Mouse (Mus musculus) forebrain, embryonic 15.5 days (tissue): ENCODE measurements around the gene Spata5. TPM values are rescaled to one million over a fixed set of nuclear protein-coding genes. Genes with fewer than 3 reads are reported as not detected.

Source experiments
- ATAC-seq: fragments of 200-750 bp; cut with Nextera tagmentation; replicated peaks from 2 replicates; pipeline ENCODE4 v1.8.0; 2017; ENCODE audit warnings: mild to moderate bottlenecking, moderate TSS enrichment, moderate library complexity
- H3K27ac ChIP-seq: fragments of 300-500 bp; sonication (generic); replicated peaks from 2 replicates; pipeline ENCODE4 v1.5.1; 2015; ENCODE audit warnings: mild to moderate bottlenecking, inconsistent platforms
- H3K27me3 ChIP-seq: fragments of 300-500 bp; sonication (generic); 2 replicates; pipeline ENCODE4 v1.6.1; 2015; ENCODE audit warnings: inconsistent platforms
- H3K36me3 ChIP-seq: fragments of 300-500 bp; sonication (generic); 2 replicates; pipeline ENCODE4 v1.6.1; 2015; ENCODE audit warnings: mild to moderate bottlenecking, inconsistent platforms
- H3K4me1 ChIP-seq: fragments of 300-500 bp; sonication (generic); 2 replicates; pipeline ENCODE4 v1.6.1; 2015; ENCODE audit warnings: inconsistent platforms
- H3K4me2 ChIP-seq: fragments of 300-500 bp; sonication (generic); replicated peaks from 2 replicates; pipeline ENCODE4 v1.6.1; 2015; ENCODE audit warnings: mild to moderate bottlenecking, inconsistent platforms
- H3K4me3 ChIP-seq: fragments of 300-500 bp; sonication (generic); 2 replicates; pipeline ENCODE4 v1.5.1; 2015; ENCODE audit warnings: mild to moderate bottlenecking, inconsistent platforms
- H3K9ac ChIP-seq: fragments of 300-500 bp; sonication (generic); replicated peaks from 2 replicates; pipeline ENCODE4 v1.6.1; 2015; ENCODE audit warnings: mild to moderate bottlenecking, inconsistent platforms
- H3K9me3 ChIP-seq: fragments of 300-500 bp; sonication (generic); 2 replicates; pipeline ENCODE4 v1.6.1; 2016; ENCODE audit warnings: inconsistent platforms
- WGBS: fragments of 180-500 bp; shearing (Covaris S2); methylation state at CpG from one replicate; pipeline ENCODE4 v1.1.7; 2015; ENCODE audit warnings: mixed read lengths; 5-methylcytosine and 5-hydroxymethylcytosine counted together
- polyA plus RNA-seq: library from polyadenylated mRNA; unstranded; fragments of >200 nt; fragmentation: Nextera tagmentation; extraction: Ambion mirVana; gene quantifications from 2 replicates; pipeline ENCODE4 v1.2.1, GENCODE M21; 2015

The Spata5 gene
- polyA plus RNA-seq, 1 experiment from 2014 or later = 34.7 TPM

DNA sequence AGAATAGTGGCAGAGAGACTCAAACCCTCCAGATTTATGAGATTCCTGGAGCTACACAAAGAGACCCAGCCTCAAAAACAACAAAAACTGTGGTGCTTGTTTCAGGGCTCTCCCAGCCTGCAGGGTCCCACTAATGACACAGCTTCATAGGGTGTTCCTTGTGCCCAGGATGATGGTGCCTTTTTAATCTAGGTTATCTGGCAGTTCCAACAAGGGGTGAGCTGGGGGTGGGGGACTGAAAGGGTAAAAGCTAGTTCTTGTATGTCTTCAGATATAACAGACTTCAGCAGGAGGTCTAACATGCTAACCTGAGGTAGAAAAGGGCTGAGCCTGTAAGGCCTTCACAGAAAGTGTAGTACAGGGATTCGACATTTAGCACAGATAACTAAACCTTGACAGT lies 149.1 kb downstream of the Spata5 start:
- ATAC-seq = no peak
- Histone ChIP-seq H3K4me1 (peaks cover 15% of the 10 kb centered on the region), H3K27ac (0 out of 2 replicates have a peak overlapping the region, but pooled peaks have one; percentile 1), H3K27me3 (no peaks in the 10 kb centered on the region), H3K4me3 (no peak overlapping the region), H3K9ac (no peak overlapping the region), H3K4me2 (no peak overlapping the region), H3K9me3 (no peaks in the 10 kb centered on the region), H3K36me3 (no peaks in the 10 kb centered on the region)
- WGBS = 53% methylated on average over 1 of the region's 1 CpGs

DNA sequence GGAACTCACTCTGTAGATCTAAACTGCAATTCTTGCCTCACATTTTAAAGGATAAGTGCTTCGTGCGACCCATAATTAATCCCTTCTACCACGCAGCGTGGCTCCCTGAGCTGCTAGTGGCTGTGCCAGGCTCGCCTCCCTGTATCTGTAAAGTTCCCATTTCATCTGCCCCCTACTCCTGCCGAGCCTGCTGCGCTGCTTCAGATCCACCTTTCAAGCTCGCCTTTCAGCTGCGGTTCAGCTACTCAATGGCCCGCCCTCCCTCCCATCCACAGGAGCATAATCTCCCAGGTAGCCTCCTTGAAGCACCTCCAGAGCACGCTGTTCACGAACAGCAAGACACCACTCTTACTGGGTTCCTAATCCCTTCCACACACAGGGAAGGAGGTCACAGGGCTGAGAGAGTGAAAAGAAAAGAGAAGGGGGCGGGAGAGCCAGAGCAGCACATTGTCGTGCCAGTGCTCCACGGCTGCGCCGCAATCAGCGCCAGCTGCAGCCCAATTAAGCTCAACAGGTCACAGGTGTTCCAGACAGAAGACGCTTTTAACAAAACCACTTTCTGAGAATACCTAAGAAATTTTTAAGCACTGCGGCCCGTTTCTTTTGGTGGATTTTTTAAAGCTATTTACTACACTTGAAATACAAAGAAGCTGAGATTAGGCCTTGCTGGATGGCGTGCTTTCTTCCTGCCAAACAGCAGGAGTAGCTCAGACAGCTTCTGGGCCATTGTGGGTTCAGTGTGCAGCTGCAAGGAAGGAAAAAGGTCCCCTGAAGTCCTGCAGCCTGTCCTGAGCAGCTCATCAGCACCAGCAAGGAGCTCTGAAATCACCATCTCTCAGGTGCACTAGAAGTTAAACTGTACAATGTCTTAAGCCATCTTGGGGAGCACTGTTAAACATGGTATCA lies 150.2 kb downstream of the Spata5 start:
- no peak overlapping the region for H3K4me3 ChIP-seq
- ATAC-seq = peak; percentile 93
- no peaks in the 10 kb centered on the region for H3K9me3 ChIP-seq
- H3K4me1 ChIP-seq = peaks cover 15% of the 10 kb centered on the region
- H3K9ac ChIP-seq = no peak overlapping the region
- no peaks in the 10 kb centered on the region for H3K36me3 ChIP-seq
- H3K27ac ChIP-seq = peak overlapping the region; percentile 58
- no peaks in the 10 kb centered on the region for H3K27me3 ChIP-seq
- 6% methylated on average over 22 of the region's 22 CpGs for WGBS
- peak overlapping the region; percentile 26 for H3K4me2 ChIP-seq

DNA sequence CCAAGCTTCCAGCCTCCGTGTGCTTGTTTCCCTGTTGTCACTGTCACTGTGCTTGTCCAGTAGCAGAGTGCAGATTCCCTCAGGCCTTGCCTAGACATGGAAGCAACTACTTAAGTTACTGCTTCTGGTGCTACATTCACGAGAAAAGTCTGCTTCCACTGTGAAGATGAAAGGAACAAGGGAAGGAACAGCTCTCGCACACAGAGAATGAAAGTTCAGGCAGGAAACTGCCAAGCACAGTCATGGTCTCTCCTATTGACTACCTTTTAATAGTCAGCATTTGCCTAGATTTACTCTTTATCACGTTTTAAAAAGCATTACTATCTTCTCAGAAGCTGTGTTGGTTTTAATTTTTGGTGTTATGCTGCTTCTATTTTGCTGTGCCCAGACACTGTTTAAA lies 151.9 kb downstream of the Spata5 start:
- H3K9ac ChIP-seq = no peak overlapping the region

DNA sequence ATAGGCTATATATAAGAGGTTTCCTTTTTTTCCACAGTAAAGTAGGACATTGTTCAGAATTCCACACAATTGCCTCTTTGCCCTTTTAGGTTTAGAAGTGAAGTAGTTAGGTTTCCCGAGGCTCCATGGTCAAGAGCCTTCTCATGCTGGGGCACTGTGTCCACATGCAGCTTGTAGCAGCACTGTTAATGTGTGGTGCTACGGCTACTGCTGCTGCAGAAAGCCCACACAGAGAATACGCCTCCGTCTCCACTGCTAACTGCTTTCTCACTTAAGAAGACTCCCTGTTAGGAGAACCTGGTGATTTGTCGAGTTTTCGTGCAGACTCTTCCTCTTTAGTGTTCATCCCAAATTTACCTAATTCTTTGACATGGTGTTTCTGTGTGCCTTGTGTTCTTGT lies 152.4 kb downstream of the Spata5 start:
- no peak overlapping the region for H3K4me2 ChIP-seq
- H3K27me3 ChIP-seq = no peaks in the 10 kb centered on the region
- WGBS = 48% methylated on average over 6 of the region's 6 CpGs
- H3K9me3 ChIP-seq = no peaks in the 10 kb centered on the region
- no peak for ATAC-seq
- H3K27ac ChIP-seq = no peak overlapping the region
- H3K9ac ChIP-seq = no peak overlapping the region
- H3K4me1 ChIP-seq = peaks cover 15% of the 10 kb centered on the region
- H3K4me3 ChIP-seq = no peak overlapping the region
- H3K36me3 ChIP-seq = no peaks in the 10 kb centered on the region

More for the DNA sequence above, 151.9 kb downstream of the Spata5 start:
- H3K27ac ChIP-seq = no peak overlapping the region
- H3K4me2 ChIP-seq = no peak overlapping the region
- H3K9me3 ChIP-seq = no peaks in the 10 kb centered on the region
- ATAC-seq = no peak
- H3K27me3 ChIP-seq = no peaks in the 10 kb centered on the region
- no peak overlapping the region for H3K4me3 ChIP-seq
- H3K4me1 ChIP-seq = peaks cover 15% of the 10 kb centered on the region
- H3K36me3 ChIP-seq = no peaks in the 10 kb centered on the region
- 38% methylated on average over 4 of the region's 4 CpGs for WGBS

DNA sequence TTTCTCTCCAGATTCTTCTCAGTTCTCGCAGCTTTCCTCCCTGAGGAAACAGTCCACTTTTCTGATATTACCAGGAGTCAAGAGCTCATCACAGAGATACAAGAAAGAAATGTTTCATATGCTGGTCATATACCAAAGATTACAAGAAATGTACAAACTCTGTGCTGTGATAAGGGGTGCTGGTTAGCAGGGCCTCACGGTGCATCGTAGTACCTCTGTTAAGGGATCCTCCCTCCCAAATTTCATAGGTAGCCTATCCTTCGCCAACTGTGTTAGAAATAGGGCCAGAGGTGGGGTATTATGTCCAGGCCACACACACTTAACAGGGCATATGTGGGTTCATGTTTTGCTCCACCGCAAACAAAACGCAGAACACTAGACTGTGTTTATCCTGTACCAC lies 157.1 kb downstream of the Spata5 start:
- Histone ChIP-seq H3K4me1 (no peaks in the 10 kb centered on the region), H3K9ac (no peak overlapping the region), H3K4me2 (no peak overlapping the region), H3K4me3 (no peak overlapping the region), H3K27ac (no peak overlapping the region), H3K36me3 (peaks cover 14% of the 10 kb centered on the region), H3K9me3 (no peaks in the 10 kb centered on the region), H3K27me3 (no peaks in the 10 kb centered on the region)
- 98% methylated on average over 6 of the region's 6 CpGs for WGBS
- ATAC-seq = no peak

DNA sequence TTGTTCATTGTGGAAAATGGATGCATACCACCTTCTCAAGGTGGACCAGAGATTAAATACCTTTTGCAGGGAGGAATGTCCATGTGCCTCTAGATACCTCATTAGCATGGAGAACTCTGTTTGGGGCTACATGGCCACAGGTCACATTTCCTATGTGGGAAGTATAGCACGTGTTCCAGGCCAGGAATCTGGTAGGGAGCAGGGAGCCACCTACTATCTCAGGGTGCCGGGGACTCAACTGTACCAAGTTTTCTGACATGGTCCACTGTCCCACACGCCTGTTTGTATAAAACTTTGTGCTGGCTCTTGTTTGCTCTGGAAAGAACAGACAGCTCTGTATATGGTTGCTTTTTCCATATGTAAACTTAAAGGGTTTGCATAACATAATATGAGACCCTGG lies 158.0 kb downstream of the Spata5 start:
- no peaks in the 10 kb centered on the region for H3K27me3 ChIP-seq

DNA sequence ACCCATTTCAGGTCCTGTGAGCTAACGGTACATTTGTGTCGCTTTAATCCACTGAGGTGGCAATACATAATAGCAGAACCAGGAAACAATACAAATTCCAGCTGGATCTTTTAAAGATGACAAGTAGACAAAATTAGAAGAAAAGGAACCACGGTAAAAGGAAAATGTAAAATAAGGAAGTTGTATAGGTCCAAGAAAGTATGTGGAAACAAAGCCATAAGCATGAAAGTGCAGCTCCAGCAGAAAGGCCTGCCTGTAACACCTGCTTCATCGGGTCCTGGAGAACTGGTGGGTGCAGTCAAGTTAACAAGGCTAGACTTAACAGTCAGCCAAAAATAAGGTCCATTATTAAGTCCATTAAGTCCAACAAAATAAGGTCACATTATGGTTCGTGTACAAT lies 164.9 kb downstream of the Spata5 start:
- H3K36me3 ChIP-seq = peaks cover 9% of the 10 kb centered on the region
- no peak overlapping the region for H3K27ac ChIP-seq
- ATAC-seq = no peak
- no peak overlapping the region for H3K9ac ChIP-seq
- H3K4me1 ChIP-seq = peaks cover 18% of the 10 kb centered on the region
- H3K27me3 ChIP-seq = no peaks in the 10 kb centered on the region
- no peaks in the 10 kb centered on the region for H3K9me3 ChIP-seq
- WGBS = 72% methylated on average over 5 of the region's 5 CpGs
- no peak overlapping the region for H3K4me3 ChIP-seq
- H3K4me2 ChIP-seq = no peak overlapping the region

More for the DNA sequence above, 158.0 kb downstream of the Spata5 start:
- Histone ChIP-seq H3K27ac (no peak overlapping the region), H3K9me3 (no peaks in the 10 kb centered on the region), H3K9ac (no peak overlapping the region), H3K4me3 (no peak overlapping the region), H3K4me2 (no peak overlapping the region), H3K36me3 (peaks cover 14% of the 10 kb centered on the region), H3K4me1 (no peaks in the 10 kb centered on the region)
- no peak for ATAC-seq
- 91% methylated on average over 3 of the region's 3 CpGs for WGBS

DNA sequence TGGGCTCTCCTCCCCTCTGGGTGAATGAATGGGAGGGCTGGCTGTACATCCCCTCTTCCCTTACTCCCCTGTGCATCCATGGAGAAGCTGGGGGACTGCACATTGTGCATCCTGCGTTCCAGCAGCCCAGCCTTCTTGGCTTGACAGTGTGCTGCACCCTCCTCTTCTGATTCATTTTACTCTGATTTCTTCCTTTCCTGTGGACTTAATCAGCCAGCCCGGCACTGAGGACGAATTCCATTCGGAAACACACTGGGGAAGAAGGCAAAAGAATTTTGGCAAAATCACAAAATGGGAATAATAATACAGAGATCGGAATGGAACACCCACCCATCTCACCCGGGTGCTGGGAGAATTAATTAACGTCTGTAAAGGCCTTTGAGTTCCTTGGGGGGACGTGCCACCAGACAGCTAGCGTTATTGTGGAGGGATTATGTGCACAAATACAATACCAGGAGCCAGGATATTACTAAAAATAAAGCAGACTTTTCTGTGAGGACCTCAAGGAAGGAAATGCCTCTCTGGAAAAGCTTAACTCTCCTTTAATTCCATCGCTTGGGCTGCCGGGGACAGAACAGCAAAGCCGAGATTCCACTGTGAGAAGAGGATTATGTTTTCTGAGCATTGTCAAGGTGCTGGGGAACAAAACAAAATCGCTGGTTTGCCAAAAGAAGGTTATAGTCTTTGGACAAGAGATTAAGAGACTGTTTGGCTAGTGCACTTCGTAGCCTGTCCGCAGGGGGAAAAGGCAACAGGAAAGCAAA lies 166.5 kb downstream of the Spata5 start:
- peak overlapping the region; percentile 23 for H3K4me3 ChIP-seq
- H3K4me2 ChIP-seq = peak overlapping the region; percentile 41
- H3K9me3 ChIP-seq = no peaks in the 10 kb centered on the region
- peak overlapping the region; percentile 71 for H3K27ac ChIP-seq
- peaks cover 18% of the 10 kb centered on the region for H3K4me1 ChIP-seq
- H3K27me3 ChIP-seq = no peaks in the 10 kb centered on the region
- peak overlapping the region; percentile 25 for H3K9ac ChIP-seq
- H3K36me3 ChIP-seq = no peaks in the 10 kb centered on the region
- peak; percentile 87 for ATAC-seq
- WGBS = 2% methylated on average over 15 of the region's 15 CpGs

DNA sequence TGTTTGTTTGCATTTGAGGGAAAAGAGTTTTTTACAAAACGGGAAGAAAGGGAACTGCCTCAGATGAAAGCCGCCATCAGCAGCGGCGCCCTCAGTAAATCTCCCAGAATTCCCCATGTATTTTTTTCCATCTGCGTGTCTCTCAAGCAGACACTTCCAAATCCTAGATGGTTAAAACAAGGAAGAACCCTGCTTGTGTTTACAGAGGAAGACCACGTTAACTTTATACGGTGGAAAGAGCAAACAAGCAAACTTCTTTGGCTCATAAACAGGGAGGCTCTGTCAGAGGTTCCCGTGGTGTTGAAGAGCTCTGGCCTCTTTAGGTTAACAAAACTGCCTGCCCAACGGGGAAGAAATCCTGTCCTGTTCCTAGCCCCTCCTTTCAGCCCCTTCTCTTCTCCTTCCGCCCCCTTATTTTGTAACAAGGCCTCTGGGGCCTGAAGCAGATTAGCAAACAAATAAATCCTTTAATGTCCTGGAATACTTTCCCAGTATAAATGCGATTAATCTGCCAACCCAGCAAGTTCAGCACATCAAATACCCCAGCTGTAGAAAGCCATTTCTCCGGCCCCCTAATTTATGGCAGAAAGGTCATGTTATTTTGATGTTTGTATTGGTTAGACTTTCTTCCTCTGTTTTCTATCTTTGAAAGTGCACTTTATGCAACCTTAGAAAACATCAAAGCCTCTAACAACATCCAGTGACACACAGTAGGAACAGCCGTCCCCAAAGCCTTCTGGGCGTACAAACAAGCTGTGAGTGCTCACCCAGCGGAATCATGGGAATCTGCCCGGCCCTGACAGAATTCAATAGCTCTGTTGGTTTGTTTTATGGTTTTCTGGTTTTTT lies 167.3 kb downstream of the Spata5 start:
- H3K27me3 ChIP-seq = no peaks in the 10 kb centered on the region
- H3K27ac ChIP-seq = peak overlapping the region; percentile 71
- H3K4me3 ChIP-seq = peak overlapping the region; percentile 23
- peak overlapping the region; percentile 25 for H3K9ac ChIP-seq
- whole genome bisulfite sequencing = 12% methylated on average over 16 of the region's 16 CpGs
- ATAC-seq = peak; percentile 51
- peak overlapping the region; percentile 41 for H3K4me2 ChIP-seq
- no peaks in the 10 kb centered on the region for H3K36me3 ChIP-seq
- H3K4me1 ChIP-seq = peaks cover 18% of the 10 kb centered on the region
- H3K9me3 ChIP-seq = no peaks in the 10 kb centered on the region

DNA sequence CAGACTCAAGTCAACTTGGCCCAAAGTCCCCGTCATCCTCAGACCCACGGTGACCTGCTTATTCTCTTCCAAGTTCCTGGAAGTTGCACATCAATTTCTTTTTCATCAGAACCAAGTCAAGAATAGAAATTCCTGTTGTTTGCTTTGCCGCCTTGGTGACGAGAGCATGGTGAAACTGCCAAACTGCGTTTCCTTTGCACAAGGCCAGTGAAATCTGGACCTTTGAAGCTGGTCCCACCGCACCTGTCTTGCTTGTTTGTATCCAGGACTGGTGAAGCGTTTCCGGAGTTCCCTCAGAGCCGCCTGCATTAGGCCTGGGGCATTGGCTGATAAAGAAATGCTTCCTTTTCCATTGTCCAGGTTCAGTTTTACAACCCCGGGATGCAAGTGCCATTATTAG lies 176.0 kb downstream of the Spata5 start:
- no peak for ATAC-seq
- 73% methylated on average over 10 of the region's 10 CpGs for WGBS
- Histone ChIP-seq H3K4me2 (no peak overlapping the region), H3K4me1 (no peaks in the 10 kb centered on the region), H3K9ac (no peak overlapping the region), H3K9me3 (no peaks in the 10 kb centered on the region), H3K4me3 (no peak overlapping the region), H3K27ac (no peak overlapping the region), H3K27me3 (no peaks in the 10 kb centered on the region), H3K36me3 (no peaks in the 10 kb centered on the region)

DNA sequence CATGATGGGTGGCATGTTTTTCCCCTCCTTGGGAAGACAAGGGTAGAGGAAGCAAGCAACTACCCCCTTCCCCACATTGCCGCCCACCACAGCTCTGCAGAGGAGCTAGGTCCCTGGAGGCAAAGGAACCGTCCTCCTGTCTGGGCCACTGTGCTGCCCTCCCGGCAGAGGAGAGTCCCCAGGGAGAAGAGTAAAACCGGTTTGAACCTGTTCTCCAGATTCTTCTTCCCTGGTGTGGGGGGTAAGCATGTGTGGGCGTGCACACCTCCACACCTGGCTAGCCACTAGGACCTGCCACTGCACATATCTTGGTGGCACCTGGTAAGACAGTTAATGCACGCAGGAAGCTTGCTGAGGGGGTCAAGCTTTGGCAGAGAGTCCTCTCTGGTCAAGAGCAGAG lies 176.8 kb downstream of the Spata5 start:
- Histone ChIP-seq H3K27me3 (no peaks in the 10 kb centered on the region), H3K4me1 (no peaks in the 10 kb centered on the region), H3K36me3 (no peaks in the 10 kb centered on the region), H3K27ac (no peak overlapping the region), H3K4me2 (no peak overlapping the region), H3K9ac (no peak overlapping the region), H3K4me3 (no peak overlapping the region), H3K9me3 (no peaks in the 10 kb centered on the region)
- 76% methylated on average over 6 of the region's 6 CpGs for WGBS
- no peak for ATAC-seq
